Mouse (Mus musculus): Measurements from ENCODE around the gene Cpped1. TPM values are rescaled to one million over a fixed set of nuclear protein-coding genes. Genes with fewer than 3 reads are reported as not detected.

The Cpped1 gene
- total RNA-seq, 2 experiments from 2014 or later = 32.9 to 36.3 TPM

GRCm38 (mm10) chr16:11778715-11779460 is 130.4 kb downstream of the Cpped1 start:
- 0 out of 2 replicates have a peak, but pooled peaks have one; percentile 5 for TF ChIP-seq CTCF (conservative IDR thresholded peaks at IDR 0.05)
- peak; percentile 35 to 55 for DNase-seq (ENCODE audit: low spot score in 2 of 2)
- 0 out of 2 replicates have a peak overlapping the region, but pooled peaks have one; percentile 14 for H3K27ac ChIP-seq

GRCm38 (mm10) chr16:11778191-11778590 is 131.1 kb downstream of the Cpped1 start:
- TF ChIP-seq CTCF (conservative IDR thresholded peaks at IDR 0.05) = no peak

More at GRCm38 (mm10) chr16:11778715-11779460, 130.4 kb downstream of the Cpped1 start:
- no peak overlapping the region for H3K4me3 ChIP-seq

GRCm38 (mm10) chr16:11776528-11776927 is 132.7 kb downstream of the Cpped1 start:
- TF ChIP-seq CTCF (conservative IDR thresholded peaks at IDR 0.05) = no peak
- Histone ChIP-seq H3K4me3 (no peak overlapping the region), H3K27ac (no peak overlapping the region)
- no peak for DNase-seq (ENCODE audit: low spot score in 2 of 2)

More at GRCm38 (mm10) chr16:11778191-11778590, 131.1 kb downstream of the Cpped1 start:
- Histone ChIP-seq H3K4me3 (no peak overlapping the region), H3K27ac (no peak overlapping the region)
- no peak for DNase-seq (ENCODE audit: low spot score in 2 of 2)

GRCm38 (mm10) chr16:11774321-11774720 is 134.9 kb downstream of the Cpped1 start:
- TF ChIP-seq CTCF (conservative IDR thresholded peaks at IDR 0.05) = no peak
- H3K4me3 ChIP-seq = no peak overlapping the region
- no peak for DNase-seq (ENCODE audit: low spot score in 2 of 2)
- no peak overlapping the region for H3K27ac ChIP-seq

- no peak for TF ChIP-seq CTCF (conservative IDR thresholded peaks at IDR 0.05)
- H3K4me3 ChIP-seq = no peak overlapping the region
- H3K27ac ChIP-seq = no peak overlapping the region
- DNase-seq (ENCODE audit: low spot score in 2 of 2) = no peak
Observed at GRCm38 (mm10) chr16:11772318-11772717, 136.9 kb downstream of the Cpped1 start.

GRCm38 (mm10) chr16:11757951-11758350 is 151.3 kb downstream of the Cpped1 start:
- Histone ChIP-seq H3K27ac (no peak overlapping the region), H3K4me3 (no peak overlapping the region)
- no peak for DNase-seq (ENCODE audit: low spot score in 2 of 2)
- TF ChIP-seq CTCF (conservative IDR thresholded peaks at IDR 0.05) = no peak

GRCm38 (mm10) chr16:11757471-11757870 is 151.8 kb downstream of the Cpped1 start:
- Histone ChIP-seq H3K27ac (no peak overlapping the region), H3K4me3 (no peak overlapping the region)
- TF ChIP-seq CTCF (conservative IDR thresholded peaks at IDR 0.05) = no peak
- no peak for DNase-seq (ENCODE audit: low spot score in 2 of 2)

GRCm38 (mm10) chr16:11756598-11757245 is 152.5 kb downstream of the Cpped1 start:
- TF ChIP-seq CTCF (conservative IDR thresholded peaks at IDR 0.05) = no peak
- H3K27ac ChIP-seq = no peak overlapping the region
- DNase-seq (ENCODE audit: low spot score in 2 of 2) = no peak
- no peak overlapping the region for H3K4me3 ChIP-seq

- Histone ChIP-seq H3K4me3 (no peak overlapping the region), H3K27ac (no peak overlapping the region)
- TF ChIP-seq CTCF (conservative IDR thresholded peaks at IDR 0.05) = peak; percentile 69
- DNase-seq (ENCODE audit: low spot score in 2 of 2) = peak in 1 of 2 experiments; percentile 7
Observed at GRCm38 (mm10) chr16:11755281-11756066, 153.8 kb downstream of the Cpped1 start.

- no peak overlapping the region for H3K4me3 ChIP-seq
- H3K27ac ChIP-seq = no peak overlapping the region
- TF ChIP-seq CTCF (conservative IDR thresholded peaks at IDR 0.05) = no peak
- DNase-seq (ENCODE audit: low spot score in 2 of 2) = no peak
Observed at GRCm38 (mm10) chr16:11754136-11754535, 155.1 kb downstream of the Cpped1 start.

Other genes with a start within 250 kb of the Cpped1 start
- gene Shisa9, start 74.7 kb upstream of the Cpped1 start, total RNA-seq (2021) = 10 to 100 TPM; 55.4 to 56.4 TPM

Measured in layer of hippocampus, adult 2 months (tissue).